In the genomic region with DNA sequence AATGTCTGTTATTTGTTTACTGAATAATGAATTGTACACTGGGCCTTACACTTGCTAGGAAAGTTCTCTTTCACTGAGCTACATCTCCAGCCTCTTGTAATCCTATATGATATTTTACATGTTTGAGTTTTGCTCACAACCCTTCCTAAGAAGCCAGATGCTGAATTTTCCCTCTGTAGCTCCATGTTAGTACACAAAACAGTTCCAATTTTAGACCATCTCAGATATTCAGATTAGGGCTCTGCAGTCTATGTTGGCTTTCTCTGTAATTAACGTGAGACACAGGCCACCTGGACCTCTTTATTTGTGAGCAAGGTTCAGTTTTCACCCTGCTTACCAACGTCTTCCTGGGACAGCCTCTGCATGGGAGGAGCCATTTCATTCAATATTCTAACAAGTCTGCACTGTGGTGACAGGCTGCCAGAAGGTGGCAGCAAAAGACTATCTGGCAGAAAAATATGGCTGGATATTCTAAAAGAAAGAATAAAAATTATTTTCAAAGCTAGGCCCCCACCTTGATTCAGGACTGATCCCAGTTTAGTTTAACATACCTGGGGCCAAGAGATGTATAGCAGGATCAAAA, we compare ENCODE assay signal across 8 mouse cellular contexts.
DNase-seq lines count a peak whose midpoint lies in the region; ATAC-seq lines count a peak whose summit lies in the region.
"Had no signal": no experiment of that assay in that cellular context is flagged by ENCODE, and none has a peak within 500 bp of the region (broad histone marks: within the 10 kb centered on the region; RNA-seq: fewer than 3 reads in every experiment).

No protein-coding gene starts in this region.

- no peaks in the 10 kb centered on the region for H3K36me3 ChIP-seq in hindbrain, embryonic 14.5 days (replicated peaks; ENCODE audit: control insufficient read depth, insufficient read depth)
- H3K36me3 ChIP-seq in midbrain, embryonic 12.5 days: no peaks in the 10 kb centered on the region
- H3K36me3 ChIP-seq: neural tube, embryonic 12.5 days had no signal

- DNase-seq in ES-CJ7 (ENCODE audit: low read depth, low spot score) (peak; percentile 9), R1 (ENCODE audit: low read depth, low spot score) (peak; percentile 11)
- DNase-seq in embryo, embryonic 11.5 days (ENCODE audit: low read depth, low spot score): peak; percentile 13
- peak; percentile 75 for DNase-seq in hindbrain, embryonic 14.5 days (ENCODE audit: low spot score)
- peak; percentile 14 to 16 for DNase-seq in layer of hippocampus, postnatal 36 days
- peak; percentile 50 for DNase-seq in testis, postnatal 10 days (ENCODE audit: low spot score)

- peak; percentile 64; the same call in 1 of the 2 replicates for ATAC-seq in hindbrain, embryonic 14.5 days (ENCODE audit: low FRiP score)
- peak; percentile 65 for ATAC-seq in midbrain, embryonic 12.5 days (ENCODE audit: low FRiP score, low read depth)

- no peak overlapping the region for H3K27ac ChIP-seq in hindbrain, embryonic 14.5 days
- H3K27ac ChIP-seq in midbrain, embryonic 12.5 days (replicated peaks): no peak overlapping the region
- H3K27ac ChIP-seq: neural tube, embryonic 12.5 days had no signal

- 2% methylated on average over 2 of the region's 2 CpGs for WGBS in hindbrain, embryonic 14.5 days
- 10% methylated on average over 2 of the region's 2 CpGs for WGBS in midbrain, embryonic 12.5 days

- H3K27me3 ChIP-seq in hindbrain, embryonic 14.5 days (ENCODE audit: control insufficient read depth, insufficient read depth, low read length): no peaks in the 10 kb centered on the region
- no peaks in the 10 kb centered on the region for H3K27me3 ChIP-seq in midbrain, embryonic 12.5 days
- H3K27me3 ChIP-seq: neural tube, embryonic 12.5 days had no signal

- no peaks in the 10 kb centered on the region for H3K9me3 ChIP-seq in hindbrain, embryonic 14.5 days (ENCODE audit: control insufficient read depth, low read length)
- H3K9me3 ChIP-seq in midbrain, embryonic 12.5 days: no peaks in the 10 kb centered on the region
- H3K9me3 ChIP-seq: neural tube, embryonic 12.5 days had no signal

- H3K4me2 ChIP-seq in hindbrain, embryonic 14.5 days (replicated peaks): peak overlapping the region; percentile 33; the same call in 1 of the 2 replicates
- H3K4me2 ChIP-seq in midbrain, embryonic 12.5 days (replicated peaks): no peak overlapping the region
- H3K4me2 ChIP-seq: neural tube, embryonic 12.5 days had no signal

- H3K9ac ChIP-seq in hindbrain, embryonic 14.5 days: 0 out of 2 replicates have a peak overlapping the region, but pooled peaks have one; percentile 11
- H3K9ac ChIP-seq in midbrain, embryonic 12.5 days (replicated peaks): no peak overlapping the region
- H3K9ac ChIP-seq: neural tube, embryonic 12.5 days had no signal

- no peak overlapping the region for H3K4me3 ChIP-seq in hindbrain, embryonic 14.5 days (replicated peaks; ENCODE audit: low read length)
- H3K4me3 ChIP-seq in midbrain, embryonic 12.5 days: no peak overlapping the region
- H3K4me3 ChIP-seq: neural tube, embryonic 12.5 days had no signal

- no peaks in the 10 kb centered on the region for H3K4me1 ChIP-seq in hindbrain, embryonic 14.5 days (replicated peaks; ENCODE audit: control insufficient read depth, insufficient read depth, low read length)
- H3K4me1 ChIP-seq in midbrain, embryonic 12.5 days: no peaks in the 10 kb centered on the region
- H3K4me1 ChIP-seq: neural tube, embryonic 12.5 days had no signal

Comparison
In these comparisons a context has a peak if more than half of its experiments do, and no peak if none do; other contexts are left out.
1. DNase-seq: peak in every context shown above with its lines; median percentile 75 in hindbrain, embryonic 14.5 days; 50 in testis, postnatal 10 days; 15 in layer of hippocampus, postnatal 36 days; 13 in embryo, embryonic 11.5 days; 11 in R1; 9 in ES-CJ7.